Mouse (Mus musculus) midbrain, embryonic 13.5 days (tissue): ENCODE results near the gene Kmt2c. TPM values are rescaled to one million over a fixed set of nuclear protein-coding genes. Genes with fewer than 3 reads are reported as not detected.
"Not testable (repeated sequence)": the region's sequence is repeated elsewhere in the genome, so short reads cannot be mapped to it uniquely, and the experiment has no call there.

ENCODE experiments used
- ATAC-seq: fragments of 200-750 bp; cut with Nextera tagmentation; 2 replicates; pipeline ENCODE4 v1.8.0; 2017; ENCODE audit warnings: mild to moderate bottlenecking, moderate TSS enrichment, moderate library complexity
- H3K27ac ChIP-seq: fragments of 300-500 bp; sonication (generic); 2 replicates; pipeline ENCODE4 v1.5.1; 2015; ENCODE audit warnings: inconsistent platforms, mild to moderate bottlenecking, moderate library complexity
- H3K27me3 ChIP-seq: fragments of 300-500 bp; sonication (generic); 2 replicates; pipeline ENCODE4 v1.6.1; 2015; ENCODE audit warnings: mild to moderate bottlenecking, inconsistent platforms
- H3K36me3 ChIP-seq: fragments of 300-500 bp; sonication (generic); 2 replicates; pipeline ENCODE4 v1.6.1; 2015; ENCODE audit warnings: mild to moderate bottlenecking, inconsistent platforms
- H3K4me1 ChIP-seq: fragments of 300-500 bp; sonication (generic); replicated peaks from 2 replicates; pipeline ENCODE4 v1.6.1; 2015; ENCODE audit warnings: inconsistent platforms
- H3K4me2 ChIP-seq: fragments of 300-500 bp; sonication (generic); replicated peaks from 2 replicates; pipeline ENCODE4 v1.6.1; 2015; ENCODE audit warnings: moderate library complexity, mild to moderate bottlenecking, inconsistent platforms
- H3K4me3 ChIP-seq: fragments of 300-500 bp; sonication (generic); replicated peaks from 2 replicates; pipeline ENCODE4 v1.5.1; 2015; ENCODE audit warnings: mild to moderate bottlenecking, inconsistent platforms
- H3K9ac ChIP-seq: fragments of 300-500 bp; sonication (generic); replicated peaks from 2 replicates; pipeline ENCODE4 v1.6.1; 2015; ENCODE audit warnings: mild to moderate bottlenecking, inconsistent platforms
- H3K9me3 ChIP-seq: fragments of 300-500 bp; sonication (generic); 2 replicates; pipeline ENCODE4 v1.6.1; 2016; ENCODE audit warnings: mild to moderate bottlenecking, inconsistent platforms
- WGBS: fragments of 180-500 bp; shearing (Covaris S2); methylation state at CpG from one replicate; pipeline ENCODE4 v1.1.7; 2015; 5-methylcytosine and 5-hydroxymethylcytosine counted together
- polyA plus RNA-seq: library from polyadenylated mRNA; unstranded; fragments of >200 nt; fragmentation: Nextera tagmentation; extraction: Ambion mirVana; gene quantifications from 2 replicates; pipeline ENCODE4 v1.2.1, GENCODE M21; 2015

Kmt2c gene
- polyA plus RNA-seq, 1 experiment from 2014 or later = 23.5 TPM

GRCm38 (mm10) chr5:25500686-25501085, 2.1 kb upstream of the Kmt2c start:
- H3K27me3 ChIP-seq = no peaks in the 10 kb centered on the region
- 73% methylated on average over 7 of the region's 7 CpGs for WGBS
- H3K4me3 ChIP-seq = peak overlapping the region; percentile 97
- ATAC-seq = no peak
- H3K27ac ChIP-seq = no peak overlapping the region
- H3K36me3 ChIP-seq = no peaks in the 10 kb centered on the region
- H3K4me1 ChIP-seq = peaks cover 17% of the 10 kb centered on the region
- H3K9me3 ChIP-seq = no peaks in the 10 kb centered on the region
- peak overlapping the region; percentile 80; the same call in 1 of the 2 replicates for H3K9ac ChIP-seq
- peak overlapping the region; percentile 67 for H3K4me2 ChIP-seq

GRCm38 (mm10) chr5:25499423-25500398, 1.1 kb upstream of the Kmt2c start:
- H3K4me2 ChIP-seq = peak overlapping the region; percentile 67
- under 1% methylated on average over 79 of the region's 90 CpGs for WGBS
- peak overlapping the region; percentile 99 for H3K27ac ChIP-seq
- peak overlapping the region; percentile 80 for H3K9ac ChIP-seq
- no peaks in the 10 kb centered on the region for H3K36me3 ChIP-seq
- H3K4me1 ChIP-seq = peaks cover 19% of the 10 kb centered on the region
- no peaks in the 10 kb centered on the region for H3K27me3 ChIP-seq
- peak overlapping the region; percentile 97 for H3K4me3 ChIP-seq
- peak; percentile 90 for ATAC-seq
- H3K9me3 ChIP-seq = no peaks in the 10 kb centered on the region

GRCm38 (mm10) chr5:25498821-25499422, 339 bp upstream of the Kmt2c start:
- Histone ChIP-seq H3K36me3 (no peaks in the 10 kb centered on the region), H3K4me1 (peaks cover 23% of the 10 kb centered on the region), H3K4me3 (peak overlapping the region; percentile 97), H3K27me3 (no peaks in the 10 kb centered on the region), H3K27ac (peak overlapping the region; percentile 99), H3K9ac (peak overlapping the region; percentile 98), H3K9me3 (no peaks in the 10 kb centered on the region), H3K4me2 (peak overlapping the region; percentile 67)
- WGBS = under 1% methylated on average over 40 of the region's 87 CpGs
- peak; percentile 90 for ATAC-seq

GRCm38 (mm10) chr5:25497720-25498345, 750 bp downstream of the Kmt2c start:
- Histone ChIP-seq H3K36me3 (no peaks in the 10 kb centered on the region), H3K27me3 (no peaks in the 10 kb centered on the region), H3K4me1 (peaks cover 23% of the 10 kb centered on the region), H3K9me3 (no peaks in the 10 kb centered on the region), H3K4me2 (peak overlapping the region; percentile 88), H3K27ac (peak overlapping the region; percentile 99), H3K9ac (peak overlapping the region; percentile 98), H3K4me3 (peak overlapping the region; percentile 97)
- peak; percentile 27 for ATAC-seq
- under 1% methylated on average over 63 of the region's 78 CpGs for WGBS

- Histone ChIP-seq H3K36me3 (no peaks in the 10 kb centered on the region), H3K4me1 (peaks cover 23% of the 10 kb centered on the region), H3K27ac (peak overlapping the region; percentile 99), H3K4me2 (peak overlapping the region; percentile 88), H3K4me3 (peak overlapping the region; percentile 97), H3K9me3 (no peaks in the 10 kb centered on the region), H3K9ac (peak overlapping the region; percentile 98), H3K27me3 (no peaks in the 10 kb centered on the region)
- no peak for ATAC-seq
- WGBS = under 1% methylated on average over 10 of the region's 10 CpGs
Measured at GRCm38 (mm10) chr5:25497369-25497719, 1.2 kb downstream of the Kmt2c start.

GRCm38 (mm10) chr5:25496652-25497051, 1.9 kb downstream of the Kmt2c start:
- Histone ChIP-seq H3K36me3 (no peaks in the 10 kb centered on the region), H3K27ac (no peak overlapping the region), H3K4me2 (peak overlapping the region; percentile 88), H3K27me3 (no peaks in the 10 kb centered on the region), H3K4me3 (peak overlapping the region; percentile 97), H3K9me3 (no peaks in the 10 kb centered on the region), H3K9ac (peak overlapping the region; percentile 98; the same call in 1 of the 2 replicates), H3K4me1 (peaks cover 23% of the 10 kb centered on the region)
- WGBS = 47% methylated on average over 2 of the region's 2 CpGs
- ATAC-seq = no peak

- no peak overlapping the region for H3K9ac ChIP-seq
- H3K27me3 ChIP-seq = no peaks in the 10 kb centered on the region
- H3K36me3 ChIP-seq = no peaks in the 10 kb centered on the region
- no peaks in the 10 kb centered on the region; the same call in 1 of the 2 replicates for H3K4me1 ChIP-seq
- H3K4me3 ChIP-seq = no peak overlapping the region
- H3K9me3 ChIP-seq = no peaks in the 10 kb centered on the region
- no peak for ATAC-seq
- H3K27ac ChIP-seq = no peak overlapping the region
- H3K4me2 ChIP-seq = no peak overlapping the region
Measured at GRCm38 (mm10) chr5:25478863-25479262, 19.7 kb downstream of the Kmt2c start.

- H3K27ac ChIP-seq = no peak overlapping the region
- no peak overlapping the region for H3K9ac ChIP-seq
- no peak overlapping the region for H3K4me2 ChIP-seq
- H3K27me3 ChIP-seq = no peaks in the 10 kb centered on the region
- WGBS = 89% methylated on average over 2 of the region's 2 CpGs
- H3K36me3 ChIP-seq = no peaks in the 10 kb centered on the region
- ATAC-seq = no peak
- peaks cover 15% of the 10 kb centered on the region for H3K4me1 ChIP-seq
- H3K4me3 ChIP-seq = no peak overlapping the region
- no peaks in the 10 kb centered on the region for H3K9me3 ChIP-seq
Measured at GRCm38 (mm10) chr5:25475789-25476188, 22.8 kb downstream of the Kmt2c start.

- no peaks in the 10 kb centered on the region for H3K9me3 ChIP-seq
- H3K9ac ChIP-seq = no peak overlapping the region; the same call in 1 of the 2 replicates
- H3K36me3 ChIP-seq = no peaks in the 10 kb centered on the region
- no peaks in the 10 kb centered on the region for H3K27me3 ChIP-seq
- ATAC-seq = peak; percentile 60
- peaks cover 15% of the 10 kb centered on the region for H3K4me1 ChIP-seq
- WGBS = under 1% methylated on average over 6 of the region's 6 CpGs
- peak overlapping the region; percentile 51 for H3K4me2 ChIP-seq
- peak overlapping the region; percentile 37 for H3K4me3 ChIP-seq
- H3K27ac ChIP-seq = peak overlapping the region; percentile 71
Measured at GRCm38 (mm10) chr5:25472070-25472469, 26.5 kb downstream of the Kmt2c start.

GRCm38 (mm10) chr5:25461956-25462355, 36.6 kb downstream of the Kmt2c start:
- Histone ChIP-seq H3K27me3 (no peaks in the 10 kb centered on the region), H3K4me2 (no peak overlapping the region), H3K4me1 (peaks cover 6% of the 10 kb centered on the region; the same call in 1 of the 2 replicates), H3K9me3 (no peaks in the 10 kb centered on the region), H3K27ac (no peak overlapping the region), H3K36me3 (peaks cover 6% of the 10 kb centered on the region; the same call in 1 of the 2 replicates), H3K4me3 (no peak overlapping the region), H3K9ac (no peak overlapping the region)
- ATAC-seq = no peak
- 95% methylated on average over 1 of the region's 1 CpGs for WGBS

- not testable (repeated sequence) for H3K36me3 ChIP-seq, ATAC-seq, H3K27ac ChIP-seq, H3K4me3 ChIP-seq, H3K9me3 ChIP-seq, H3K9ac ChIP-seq, H3K4me2 ChIP-seq, H3K27me3 ChIP-seq
- peaks cover 16% of the 10 kb centered on the region for H3K4me1 ChIP-seq
Measured at GRCm38 (mm10) chr5:25455432-25455831, 43.2 kb downstream of the Kmt2c start.

- Histone ChIP-seq H3K9ac (no peak overlapping the region), H3K27me3 (no peaks in the 10 kb centered on the region), H3K36me3 (no peaks in the 10 kb centered on the region), H3K4me2 (no peak overlapping the region), H3K27ac (no peak overlapping the region), H3K9me3 (no peaks in the 10 kb centered on the region), H3K4me3 (no peak overlapping the region), H3K4me1 (peaks cover 9% of the 10 kb centered on the region)
- WGBS = 88% methylated on average over 2 of the region's 2 CpGs
- ATAC-seq = no peak
Measured at GRCm38 (mm10) chr5:25452691-25453090, 45.9 kb downstream of the Kmt2c start.
